Mouse (Mus musculus) neural tube, embryonic 15.5 days (tissue): Measurements from ENCODE around the gene Sart3. TPM values are rescaled to one million over a fixed set of nuclear protein-coding genes. Genes with fewer than 3 reads are reported as not detected.

Experiments
- ATAC-seq: fragments of 200-750 bp; cut with Nextera tagmentation; 2 replicates; pipeline ENCODE4 v1.8.0; 2017; ENCODE audit warnings: mild to moderate bottlenecking, moderate TSS enrichment, moderate library complexity; ENCODE audit not compliant: low FRiP score
- H3K27ac ChIP-seq: fragments of 300-500 bp; sonication (generic); replicated peaks from 2 replicates; pipeline ENCODE4 v1.5.1; 2015; ENCODE audit warnings: mild to moderate bottlenecking, inconsistent platforms
- H3K27me3 ChIP-seq: fragments of 300-500 bp; sonication (generic); replicated peaks from 2 replicates; pipeline ENCODE4 v1.6.1; 2015; ENCODE audit warnings: inconsistent platforms
- H3K36me3 ChIP-seq: fragments of 300-500 bp; sonication (generic); 2 replicates; pipeline ENCODE4 v1.6.1; 2015; ENCODE audit warnings: inconsistent platforms
- H3K4me1 ChIP-seq: fragments of 300-500 bp; sonication (generic); 2 replicates; pipeline ENCODE4 v1.6.1; 2015; ENCODE audit warnings: inconsistent platforms
- H3K4me2 ChIP-seq: fragments of 300-500 bp; sonication (generic); 2 replicates; pipeline ENCODE4 v1.6.1; 2015; ENCODE audit warnings: inconsistent platforms, mild to moderate bottlenecking, moderate library complexity
- H3K4me3 ChIP-seq: fragments of 300-500 bp; sonication (generic); replicated peaks from 2 replicates; pipeline ENCODE4 v1.5.1; 2015; ENCODE audit warnings: mild to moderate bottlenecking, inconsistent platforms
- H3K9ac ChIP-seq: fragments of 300-500 bp; sonication (generic); replicated peaks from 2 replicates; pipeline ENCODE4 v1.6.1; 2015; ENCODE audit warnings: mild to moderate bottlenecking, inconsistent platforms
- H3K9me3 ChIP-seq: fragments of 300-500 bp; sonication (generic); replicated peaks from 2 replicates; pipeline ENCODE4 v1.6.1; 2016; ENCODE audit warnings: inconsistent platforms
- WGBS: fragments of 180-500 bp; shearing (Covaris S2); methylation state at CpG from one replicate; pipeline ENCODE4 v1.1.7; 2015; ENCODE audit warnings: mixed read lengths; 5-methylcytosine and 5-hydroxymethylcytosine counted together
- polyA plus RNA-seq: library from polyadenylated mRNA; unstranded; fragments of >200 nt; fragmentation: Nextera tagmentation; extraction: Ambion mirVana; gene quantifications from 2 replicates; pipeline ENCODE4 v1.2.1, GENCODE M21; 2015

The Sart3 gene
- polyA plus RNA-seq, 1 experiment from 2014 or later = 40.7 TPM

GRCm38 (mm10) chr5:113806414-113806813 is 34.1 kb upstream of the Sart3 start:
- no peaks in the 10 kb centered on the region for H3K9me3 ChIP-seq
- 37% methylated on average over 10 of the region's 10 CpGs for WGBS
- H3K4me3 ChIP-seq = no peak overlapping the region
- no peak overlapping the region for H3K4me2 ChIP-seq
- ATAC-seq = no peak
- no peaks in the 10 kb centered on the region for H3K4me1 ChIP-seq
- no peak overlapping the region for H3K27ac ChIP-seq
- H3K9ac ChIP-seq = no peak overlapping the region
- no peaks in the 10 kb centered on the region for H3K36me3 ChIP-seq
- no peaks in the 10 kb centered on the region for H3K27me3 ChIP-seq

DNA sequence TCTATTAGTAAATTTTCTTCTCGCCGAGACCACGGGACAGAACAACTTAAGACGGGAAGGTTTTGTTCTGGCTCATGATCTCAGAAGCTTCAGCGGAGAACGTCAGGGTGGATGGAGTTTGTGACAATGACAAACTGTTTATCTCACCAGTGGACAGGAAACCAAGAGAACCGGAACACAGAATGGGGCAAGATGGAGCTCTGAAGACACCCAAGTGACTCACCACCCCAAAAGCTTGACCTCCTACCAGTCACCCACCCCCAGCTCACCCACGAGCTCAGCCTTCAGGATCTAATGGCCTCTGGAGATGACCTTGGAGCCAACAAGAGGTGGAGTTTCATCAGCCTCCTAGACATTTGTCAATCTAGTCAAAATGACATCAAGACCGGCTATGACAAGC is 33.0 kb upstream of the Sart3 start:
- ATAC-seq = no peak
- Histone ChIP-seq H3K27ac (no peak overlapping the region), H3K4me3 (no peak overlapping the region), H3K9me3 (no peaks in the 10 kb centered on the region), H3K4me2 (no peak overlapping the region), H3K9ac (no peak overlapping the region), H3K36me3 (no peaks in the 10 kb centered on the region), H3K4me1 (peaks cover 1% of the 10 kb centered on the region; the same call in 1 of the 2 replicates), H3K27me3 (no peaks in the 10 kb centered on the region)
- 91% methylated on average over 9 of the region's 9 CpGs for WGBS

- Histone ChIP-seq H3K9ac (no peak overlapping the region), H3K4me2 (no peak overlapping the region), H3K27me3 (no peaks in the 10 kb centered on the region), H3K27ac (no peak overlapping the region), H3K9me3 (no peaks in the 10 kb centered on the region), H3K36me3 (no peaks in the 10 kb centered on the region), H3K4me3 (no peak overlapping the region), H3K4me1 (peaks cover 3% of the 10 kb centered on the region; the same call in 1 of the 2 replicates)
- ATAC-seq = no peak
- 62% methylated on average over 7 of the region's 7 CpGs for WGBS
Observed at GRCm38 (mm10) chr5:113804395-113804966, 32.2 kb upstream of the Sart3 start.

- H3K9me3 ChIP-seq = no peaks in the 10 kb centered on the region
- H3K36me3 ChIP-seq = no peaks in the 10 kb centered on the region
- peak within 1 kb of the TSS; percentile 27 for H3K4me2 ChIP-seq
- WGBS = 6% methylated on average over 11 of the region's 11 CpGs
- ATAC-seq = no peak
- H3K27me3 ChIP-seq = 0 out of 2 replicates have a peak, but pooled peaks cover 3% of the 10 kb centered on the region
- 0 out of 2 replicates have a peak within 1 kb of the TSS, but pooled peaks have one; percentile 23 for H3K9ac ChIP-seq
- peak within 1 kb of the TSS; percentile 28; the same call in 1 of the 2 replicates for H3K27ac ChIP-seq
- H3K4me1 ChIP-seq = peaks cover 8% of the 10 kb centered on the region
- peak within 1 kb of the TSS; percentile 22 for H3K4me3 ChIP-seq
Observed at GRCm38 (mm10) chr5:113800280-113800679, 28.0 kb upstream of the Sart3 start, which contains the start of gene Tmem119. Gene Tmem119 (minus strand): TSS chr5:113800516.

DNA sequence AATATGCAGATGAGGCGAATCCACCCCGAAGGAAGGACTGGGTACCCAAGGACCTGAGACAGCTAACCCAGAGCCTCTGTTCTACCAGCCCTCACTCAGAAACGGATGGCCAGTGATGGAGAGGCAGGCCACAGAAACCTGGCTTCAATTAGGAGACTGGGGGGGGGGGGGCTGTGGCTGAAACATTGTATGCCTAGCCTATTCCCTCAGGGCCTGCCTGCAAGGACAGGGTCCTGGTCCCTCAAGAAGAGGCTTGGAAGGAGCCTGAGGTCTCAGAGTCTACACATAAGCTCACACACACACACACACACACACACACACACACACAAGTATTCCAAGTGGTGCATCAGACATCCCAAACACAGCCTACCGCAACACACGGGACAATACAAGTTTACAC is 27.4 kb upstream of the Sart3 start:
- WGBS = 44% methylated on average over 5 of the region's 5 CpGs
- Histone ChIP-seq H3K27me3 (0 out of 2 replicates have a peak, but pooled peaks cover 3% of the 10 kb centered on the region), H3K9ac (0 out of 2 replicates have a peak overlapping the region, but pooled peaks have one; percentile 23), H3K27ac (no peak overlapping the region), H3K4me2 (peak overlapping the region; percentile 27; the same call in 1 of the 2 replicates), H3K36me3 (no peaks in the 10 kb centered on the region), H3K4me3 (peak overlapping the region; percentile 22), H3K4me1 (peaks cover 8% of the 10 kb centered on the region), H3K9me3 (no peaks in the 10 kb centered on the region)
- no peak for ATAC-seq

DNA sequence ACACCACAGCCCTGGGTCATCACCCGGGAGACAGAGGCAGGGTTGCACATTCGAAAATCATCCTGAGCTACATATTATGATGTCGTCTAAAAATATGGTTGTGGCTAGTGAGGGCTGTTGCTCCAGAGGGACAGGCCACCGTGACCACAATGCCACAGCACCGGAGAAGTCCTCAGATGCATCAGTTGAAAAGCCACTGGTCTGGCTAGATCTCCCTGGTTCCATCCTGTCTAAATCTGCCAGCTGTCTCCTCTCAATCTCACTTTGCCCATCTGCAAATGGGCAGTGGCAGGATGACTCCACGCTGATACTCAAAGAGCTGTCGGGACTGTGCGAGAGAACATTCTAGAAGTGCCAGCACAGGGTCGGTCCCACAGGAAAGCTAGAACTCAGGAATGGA is 26.2 kb upstream of the Sart3 start:
- peak overlapping the region; percentile 30 for H3K4me2 ChIP-seq
- no peaks in the 10 kb centered on the region for H3K9me3 ChIP-seq
- no peak overlapping the region for H3K9ac ChIP-seq
- H3K27me3 ChIP-seq = 0 out of 2 replicates have a peak, but pooled peaks cover 3% of the 10 kb centered on the region
- 83% methylated on average over 9 of the region's 9 CpGs for WGBS
- H3K4me1 ChIP-seq = peaks cover 8% of the 10 kb centered on the region
- no peak overlapping the region for H3K4me3 ChIP-seq
- no peaks in the 10 kb centered on the region for H3K36me3 ChIP-seq
- ATAC-seq = no peak
- H3K27ac ChIP-seq = no peak overlapping the region

GRCm38 (mm10) chr5:113797149-113797882 is 25.0 kb upstream of the Sart3 start:
- Histone ChIP-seq H3K36me3 (no peaks in the 10 kb centered on the region), H3K4me3 (no peak overlapping the region), H3K27me3 (0 out of 2 replicates have a peak, but pooled peaks cover 3% of the 10 kb centered on the region), H3K9ac (no peak overlapping the region), H3K4me2 (peak overlapping the region; percentile 17), H3K9me3 (no peaks in the 10 kb centered on the region), H3K27ac (no peak overlapping the region), H3K4me1 (peaks cover 8% of the 10 kb centered on the region)
- ATAC-seq = no peak
- 11% methylated on average over 19 of the region's 19 CpGs for WGBS

DNA sequence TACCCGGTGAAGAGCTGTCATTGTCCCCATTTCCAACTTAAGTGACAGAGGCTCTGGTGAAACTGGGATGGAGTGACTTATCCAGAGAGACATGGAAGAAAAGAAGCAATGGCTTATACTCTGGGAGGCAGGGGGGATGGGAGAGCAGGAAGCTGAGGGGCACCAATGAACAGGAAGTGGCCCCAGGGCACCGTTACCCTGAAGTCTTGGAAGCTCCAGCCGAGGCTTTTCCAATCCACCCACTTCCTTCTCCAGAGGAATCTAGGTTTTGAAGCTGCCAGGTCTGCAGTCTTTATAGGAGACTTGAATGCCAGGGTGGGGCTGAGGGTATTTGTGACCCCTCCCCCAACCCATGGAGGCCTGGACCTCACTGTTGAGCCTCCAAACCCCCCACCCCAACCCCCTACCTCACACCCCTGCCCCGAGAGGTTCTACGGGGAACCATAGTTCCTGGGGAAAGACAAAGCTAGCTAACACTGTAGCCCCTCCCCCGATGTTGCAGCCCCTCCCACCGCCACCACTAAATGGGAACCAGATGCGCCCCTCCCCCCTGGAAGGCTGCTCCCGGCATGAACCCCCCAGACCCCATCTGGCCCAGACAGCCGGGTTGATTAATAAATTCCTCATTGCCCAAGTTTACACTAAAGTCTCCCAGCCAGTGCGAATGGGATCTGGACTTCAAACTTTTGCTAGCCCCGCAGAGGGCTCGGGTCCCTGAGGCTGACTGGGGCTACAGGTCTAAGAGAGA is 24.3 kb upstream of the Sart3 start:
- peaks cover 8% of the 10 kb centered on the region for H3K4me1 ChIP-seq
- ATAC-seq = no peak
- H3K9me3 ChIP-seq = no peaks in the 10 kb centered on the region
- H3K36me3 ChIP-seq = no peaks in the 10 kb centered on the region
- no peak overlapping the region for H3K27ac ChIP-seq
- H3K9ac ChIP-seq = no peak overlapping the region
- no peak overlapping the region for H3K4me3 ChIP-seq
- 0 out of 2 replicates have a peak, but pooled peaks cover 3% of the 10 kb centered on the region for H3K27me3 ChIP-seq
- H3K4me2 ChIP-seq = peak overlapping the region; percentile 17
- 7% methylated on average over 13 of the region's 13 CpGs for WGBS

- H3K9me3 ChIP-seq = no peaks in the 10 kb centered on the region
- 88% methylated on average over 16 of the region's 16 CpGs for WGBS
- H3K4me2 ChIP-seq = no peak overlapping the region
- no peak for ATAC-seq
- H3K27ac ChIP-seq = no peak overlapping the region
- no peak overlapping the region for H3K4me3 ChIP-seq
- no peak overlapping the region for H3K9ac ChIP-seq
- no peaks in the 10 kb centered on the region for H3K27me3 ChIP-seq
- peaks cover 13% of the 10 kb centered on the region for H3K4me1 ChIP-seq
- H3K36me3 ChIP-seq = no peaks in the 10 kb centered on the region
Observed at GRCm38 (mm10) chr5:113791197-113792095, 19.1 kb upstream of the Sart3 start.

DNA sequence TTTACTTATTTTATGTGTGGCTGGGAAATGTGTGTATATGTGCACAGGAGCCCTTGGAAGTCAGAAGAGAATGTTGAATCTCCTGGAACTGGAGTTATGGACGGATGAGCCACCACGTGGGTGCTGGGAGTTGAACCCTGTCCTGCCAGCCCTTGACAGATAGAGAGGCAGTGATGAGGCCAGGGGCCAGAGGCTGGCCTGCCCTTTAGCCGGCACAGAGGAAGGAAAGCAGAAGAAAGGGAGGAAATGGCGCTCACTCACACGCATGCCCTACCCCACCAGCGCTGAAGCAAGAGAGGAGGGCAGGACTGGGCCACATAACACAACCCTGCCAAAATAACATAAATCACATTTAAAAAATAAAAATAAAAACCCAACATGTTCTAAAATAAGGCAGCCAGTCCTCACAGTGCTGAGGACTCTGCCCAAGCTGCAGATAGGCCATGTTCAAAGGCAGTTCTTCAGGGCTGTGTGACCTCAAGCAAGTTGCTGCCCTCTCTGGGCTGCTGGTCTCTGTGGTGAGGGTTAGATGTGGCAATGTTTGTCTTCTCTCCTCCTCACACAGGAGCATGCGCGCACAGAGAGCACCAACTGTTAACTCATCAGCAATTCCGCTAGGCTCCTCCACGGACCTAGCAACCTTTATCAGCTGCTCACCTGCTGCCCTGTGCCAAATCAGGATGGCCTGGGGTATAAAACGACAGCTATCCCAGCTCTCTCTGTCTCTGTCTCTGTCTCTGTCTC is 18.3 kb upstream of the Sart3 start:
- WGBS = 76% methylated on average over 11 of the region's 11 CpGs
- Histone ChIP-seq H3K36me3 (no peaks in the 10 kb centered on the region), H3K4me3 (no peak overlapping the region), H3K4me1 (peaks cover 13% of the 10 kb centered on the region), H3K9ac (no peak overlapping the region), H3K9me3 (no peaks in the 10 kb centered on the region), H3K27me3 (no peaks in the 10 kb centered on the region), H3K4me2 (no peak overlapping the region), H3K27ac (no peak overlapping the region)
- ATAC-seq = no peak
